Mouse (Mus musculus): ENCODE measurements around the gene Arhgap22.
A peak's percentile ranks its signal among the peaks of the same experiment; 100 is the strongest.

The Arhgap22 gene

GRCm38 (mm10) chr14:33331627-33332026 is 117.8 kb downstream of the Arhgap22 start:
- no peak for DNase-seq (ENCODE audit: low spot score in 2 of 2)

DNA sequence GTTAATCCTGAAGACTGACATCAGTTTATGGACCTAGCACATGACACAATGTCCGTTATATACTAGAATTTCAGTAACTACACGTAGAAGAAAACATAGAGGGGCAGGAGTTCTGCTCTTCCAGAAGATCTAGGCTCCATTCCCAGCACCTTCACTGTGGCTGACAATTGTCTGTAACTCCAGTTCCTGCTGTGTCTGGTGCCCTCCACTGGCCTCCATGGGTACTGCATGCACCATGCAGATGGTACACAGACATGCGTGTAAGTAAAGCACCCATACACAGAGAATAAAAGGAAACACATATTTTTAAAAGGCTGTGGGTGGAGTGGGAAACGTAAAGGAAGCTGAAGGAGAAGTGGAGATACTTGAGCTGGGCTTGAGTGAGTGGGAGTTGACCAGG is 120.0 kb downstream of the Arhgap22 start:
- no peak for DNase-seq (ENCODE audit: low spot score in 2 of 2)

- no peak for DNase-seq (ENCODE audit: low spot score in 2 of 2)
These were observed 120.6 kb downstream of the Arhgap22 start for GRCm38 (mm10) chr14:33334402-33334801.

GRCm38 (mm10) chr14:33335733-33336132 is 121.9 kb downstream of the Arhgap22 start:
- DNase-seq (ENCODE audit: low spot score in 2 of 2), result no peak

DNA sequence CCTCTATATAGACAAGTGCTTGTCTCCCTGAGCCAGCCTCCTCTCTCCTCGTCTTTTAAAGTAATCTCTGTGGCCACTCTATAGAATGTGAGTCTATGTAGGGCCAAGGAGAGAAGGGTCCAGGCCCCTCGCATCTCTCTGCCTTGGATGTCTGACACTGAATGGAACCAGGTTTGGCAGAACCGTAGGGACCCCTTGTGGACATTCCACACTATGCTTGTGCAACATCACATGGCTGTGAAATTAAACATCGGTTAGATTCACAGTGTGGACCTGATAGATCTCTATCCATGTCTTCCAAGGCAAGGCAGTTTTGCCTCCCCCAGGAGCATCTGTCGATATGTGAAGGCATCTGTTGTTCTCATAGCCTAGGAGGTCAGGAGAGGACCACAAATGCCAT is 124.9 kb downstream of the Arhgap22 start:
- DNase-seq (ENCODE audit: low spot score in 2 of 2), result no peak

DNA sequence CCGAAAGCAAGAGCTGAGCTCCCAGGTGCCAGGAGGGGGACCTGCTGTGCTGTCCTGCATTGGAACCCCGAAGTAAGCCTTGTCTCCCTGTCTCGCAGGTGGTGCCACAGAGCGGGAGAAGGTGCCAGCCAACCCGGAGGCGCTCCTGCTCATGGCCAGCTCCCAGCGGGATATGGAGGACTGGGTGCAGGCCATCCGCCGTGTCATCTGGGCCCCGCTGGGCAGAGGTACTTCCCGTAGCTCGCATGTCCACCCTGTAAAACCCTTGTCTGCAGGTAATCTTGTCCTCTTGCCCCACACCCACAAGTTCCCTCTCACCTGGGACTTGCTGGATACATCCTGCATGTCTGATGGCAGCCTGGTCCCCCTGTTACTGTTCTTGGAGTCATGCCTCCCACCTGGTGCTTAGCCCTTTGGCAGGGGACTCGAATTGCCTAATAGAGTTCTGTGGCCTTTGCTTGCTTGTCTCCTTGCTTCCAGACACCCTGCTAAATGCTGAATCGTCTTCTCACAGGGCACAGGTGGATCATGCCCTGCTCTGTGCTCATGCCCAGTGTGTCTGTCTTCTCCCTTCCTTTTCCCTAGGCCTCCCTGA is 129.4 kb downstream of the Arhgap22 start:
- no peak for DNase-seq (ENCODE audit: low spot score in 2 of 2)

GRCm38 (mm10) chr14:33346546-33346945 is 132.7 kb downstream of the Arhgap22 start:
- DNase-seq (ENCODE audit: low spot score in 2 of 2), result no peak

GRCm38 (mm10) chr14:33347738-33348137 is 133.9 kb downstream of the Arhgap22 start:
- DNase-seq (ENCODE audit: low spot score in 2 of 2), result no peak

GRCm38 (mm10) chr14:33348146-33348545 is 134.3 kb downstream of the Arhgap22 start:
- no peak for DNase-seq (ENCODE audit: low spot score in 2 of 2)

DNA sequence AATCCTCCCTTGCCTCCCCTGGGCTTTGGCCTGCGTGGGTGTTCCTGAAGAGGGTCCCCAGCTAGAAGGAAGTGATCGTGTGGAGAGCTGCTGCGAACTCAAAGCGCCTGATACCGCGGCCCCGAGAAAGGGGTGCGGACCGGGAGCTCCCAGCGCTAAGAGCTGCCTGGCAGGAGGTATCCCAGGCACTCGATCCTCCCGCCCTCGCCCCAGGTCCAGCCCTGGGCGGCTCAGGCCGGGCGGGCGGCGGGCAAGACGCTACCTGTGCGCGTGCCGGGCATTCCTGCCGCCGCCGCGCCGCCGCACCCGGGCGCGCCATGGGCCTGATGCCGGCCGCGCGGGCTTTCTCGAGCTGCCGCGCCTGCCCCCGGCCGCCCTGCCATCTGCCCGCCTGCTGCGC is 137.2 kb downstream of the Arhgap22 start:
- peak in 1 of 2 experiments; percentile 51 for DNase-seq (ENCODE audit: low spot score in 2 of 2)

DNA sequence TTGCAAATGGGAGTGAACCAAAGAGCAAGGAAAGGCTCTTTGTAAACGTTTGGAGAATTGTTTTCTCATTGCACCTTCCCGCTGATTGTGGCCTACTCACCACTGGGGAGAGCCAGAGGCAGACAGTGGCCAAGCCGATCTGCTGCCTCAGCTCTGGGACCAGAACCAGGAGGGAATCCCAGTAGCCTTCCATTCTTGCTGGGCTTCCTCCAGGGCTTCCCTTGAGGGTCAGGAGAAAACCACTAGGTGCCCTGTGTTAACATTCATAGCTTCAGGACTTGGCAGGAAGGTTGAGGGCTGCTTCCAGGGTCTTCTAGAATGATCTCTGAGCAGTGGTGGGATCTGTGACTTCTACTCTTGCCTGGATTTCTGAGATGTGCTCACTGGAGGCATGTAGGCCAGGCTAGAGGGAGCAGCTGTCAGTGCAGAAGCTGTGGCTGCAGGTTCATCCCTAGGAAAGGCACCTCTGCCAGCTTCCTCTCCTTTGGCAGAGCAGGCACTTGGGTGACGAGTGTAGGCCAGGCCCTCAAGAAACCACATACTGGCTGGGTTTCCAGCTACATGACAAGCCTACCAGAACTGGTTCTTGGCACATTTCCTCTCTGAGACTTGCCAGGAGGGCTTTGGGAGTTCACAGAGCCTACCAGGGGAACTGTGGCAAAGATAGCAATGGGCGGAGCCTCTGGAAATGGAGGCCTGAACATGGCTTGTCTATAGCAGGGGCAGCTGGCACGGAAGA is 138.3 kb downstream of the Arhgap22 start:
- no peak for DNase-seq (ENCODE audit: low spot score in 2 of 2)

GRCm38 (mm10) chr14:33352890-33353289 is 139.1 kb downstream of the Arhgap22 start:
- no peak for DNase-seq (ENCODE audit: low spot score in 2 of 2)

- DNase-seq (ENCODE audit: low spot score in 2 of 2), result no peak
These were observed 141.4 kb downstream of the Arhgap22 start for GRCm38 (mm10) chr14:33355276-33355675.

- no peak for DNase-seq (ENCODE audit: low spot score in 2 of 2)
These were observed 144.0 kb downstream of the Arhgap22 start for GRCm38 (mm10) chr14:33357600-33358368.

DNA sequence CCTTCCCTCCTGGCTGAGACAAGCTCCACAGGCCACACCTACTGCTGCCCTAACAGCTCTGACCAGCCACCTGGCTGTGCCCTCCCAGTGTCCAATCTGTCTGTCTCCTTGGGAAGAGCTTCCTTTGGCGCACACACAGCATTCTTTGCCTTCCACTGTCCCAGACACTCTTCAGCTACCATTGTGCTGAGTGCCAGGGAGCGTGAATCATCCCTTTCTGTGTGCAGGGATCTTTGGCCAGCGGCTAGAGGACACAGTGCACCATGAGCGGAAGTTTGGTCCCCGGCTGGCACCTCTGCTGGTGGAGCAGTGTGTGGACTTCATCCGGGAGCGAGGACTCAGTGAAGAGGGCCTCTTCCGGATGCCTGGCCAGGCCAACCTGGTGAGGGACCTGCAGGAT is 145.1 kb downstream of the Arhgap22 start:
- DNase-seq (ENCODE audit: low spot score in 2 of 2), result no peak

DNA sequence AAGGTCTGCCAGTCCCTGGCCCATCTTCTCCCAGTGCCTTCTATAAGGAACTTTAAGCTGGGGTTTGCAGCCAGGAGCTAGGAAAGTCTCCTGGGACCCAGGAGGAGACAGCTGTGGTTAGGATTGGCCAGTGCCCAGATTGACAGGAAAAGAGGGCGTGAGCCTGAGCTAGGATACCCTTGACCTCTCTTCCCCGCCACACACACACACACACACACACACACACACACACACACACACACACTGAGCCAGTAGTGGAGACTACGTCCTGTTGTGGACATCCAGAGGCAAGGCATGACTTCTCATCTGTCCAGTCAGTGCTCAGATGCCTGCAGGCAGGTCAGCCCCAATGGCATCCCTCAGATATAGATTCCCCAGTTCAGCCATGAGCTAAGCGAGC is 147.7 kb downstream of the Arhgap22 start:
- DNase-seq (ENCODE audit: low spot score in 2 of 2), result no peak

DNA sequence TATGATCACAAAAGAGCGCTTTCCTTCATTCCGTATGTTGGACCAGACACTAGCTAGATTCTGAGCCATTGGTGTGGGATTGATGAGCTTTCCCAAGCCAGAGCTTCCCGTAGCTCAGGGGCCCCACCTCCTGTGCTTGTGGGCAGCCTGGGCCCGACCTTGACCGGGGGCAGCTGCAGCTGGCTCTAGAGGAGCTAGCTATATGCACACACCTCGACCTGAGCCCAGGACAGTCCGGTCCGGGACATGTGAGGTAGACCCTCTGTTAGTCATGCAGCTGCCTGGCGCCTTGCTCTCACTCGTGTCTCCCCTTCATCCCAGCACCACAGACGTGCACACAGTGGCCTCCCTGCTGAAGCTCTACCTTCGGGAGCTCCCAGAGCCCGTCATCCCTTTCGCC is 148.3 kb downstream of the Arhgap22 start:
- no peak for DNase-seq (ENCODE audit: low spot score in 2 of 2)

DNA sequence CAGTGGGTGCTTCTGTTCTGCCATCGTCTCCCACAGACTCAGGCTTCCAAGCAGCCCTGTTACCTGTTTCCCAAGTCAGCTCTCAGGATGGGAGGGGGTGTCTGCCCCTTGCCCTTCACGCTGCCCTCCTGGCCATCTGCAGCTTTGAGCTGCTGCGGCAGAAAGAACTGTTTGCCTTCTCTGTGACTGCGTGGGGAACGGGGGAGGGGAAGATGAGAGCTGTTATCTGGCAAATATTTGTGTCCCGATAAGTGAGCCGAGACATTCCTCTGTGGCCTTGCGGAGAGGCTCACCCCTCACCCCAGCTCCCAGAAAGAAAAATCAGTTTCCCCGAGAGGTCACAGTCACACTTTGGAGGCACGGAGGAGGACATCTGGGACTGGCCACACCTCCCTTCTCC is 149.0 kb downstream of the Arhgap22 start:
- DNase-seq (ENCODE audit: low spot score in 2 of 2), result no peak

DNA sequence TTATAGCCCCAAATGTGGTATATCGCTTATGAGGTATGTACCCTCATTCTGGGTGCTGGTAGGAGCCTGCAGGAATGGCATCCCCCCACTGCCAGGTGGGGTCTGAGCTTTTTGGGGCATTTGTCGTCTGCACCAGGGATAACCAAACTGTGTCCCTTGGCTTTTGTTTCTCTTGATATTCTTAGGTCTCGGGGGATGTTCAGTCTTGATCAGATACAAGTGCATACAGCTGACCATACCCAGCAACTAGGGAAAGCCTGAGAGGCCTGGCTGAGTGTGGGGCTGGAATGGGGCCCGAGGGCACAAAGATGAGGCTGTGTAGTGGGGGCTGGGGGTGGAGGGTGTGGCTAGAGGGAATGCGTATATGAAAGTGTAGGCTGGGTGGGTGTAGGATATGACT is 149.8 kb downstream of the Arhgap22 start:
- no peak for DNase-seq (ENCODE audit: low spot score in 2 of 2)

- DNase-seq (ENCODE audit: low spot score in 2 of 2), result no peak
These were observed 150.2 kb downstream of the Arhgap22 start for GRCm38 (mm10) chr14:33364061-33364460.

GRCm38 (mm10) chr14:33366891-33367777 is 153.3 kb downstream of the Arhgap22 start:
- DNase-seq (ENCODE audit: low spot score in 2 of 2), result peak in 1 of 2 experiments; percentile 54

- no peak for DNase-seq (ENCODE audit: low spot score in 2 of 2)
These were observed 155.5 kb downstream of the Arhgap22 start for GRCm38 (mm10) chr14:33369375-33369774.

All from urinary bladder, postnatal 4 days (tissue).